Mouse (Mus musculus) limb, embryonic 14.5 days (tissue): ENCODE measurements at regions not wholly inside any gene's neighbourhood (a gene's known extent, or its start where the extent isn't known, plus 50 kb on each side); places are given as distances from the start of the nearest gene placed in this dataset.
A peak's percentile ranks its signal among the peaks of the same experiment; 100 is the strongest.

Source experiments
- ATAC-seq: fragments of 200-750 bp; cut with Nextera tagmentation; 2 replicates; pipeline ENCODE4 v1.8.0; 2017; ENCODE audit warnings: low read depth, moderate number of reproducible peaks, moderate TSS enrichment; ENCODE audit not compliant: low FRiP score
- DNase-seq: peaks from one replicate; pipeline ENCODE4 v3.0.0-alpha.2; 2015; ENCODE audit warnings: low spot score
- H3K27ac ChIP-seq: fragments of 300-500 bp; sonication (generic); replicated peaks from 2 replicates; pipeline ENCODE4 v1.5.1; 2014; ENCODE audit warnings: low read depth, mild to moderate bottlenecking, low read length, moderate library complexity, mixed read lengths
- H3K27me3 ChIP-seq: fragments of 300-500 bp; sonication (generic); 2 replicates; pipeline ENCODE4 v1.6.1; 2014; ENCODE audit warnings: low read length, mixed read lengths; ENCODE audit not compliant: control insufficient read depth, insufficient read depth
- H3K36me3 ChIP-seq: fragments of 300-500 bp; sonication (generic); 2 replicates; pipeline ENCODE4 v1.6.1; 2014; ENCODE audit warnings: mild to moderate bottlenecking, low read length, moderate library complexity, mixed read lengths; ENCODE audit not compliant: control insufficient read depth, insufficient read depth
- H3K4me1 ChIP-seq: fragments of 300-500 bp; sonication (generic); 2 replicates; pipeline ENCODE4 v1.6.1; 2014; ENCODE audit warnings: antibody characterized with exemption, low read length, mixed read lengths; ENCODE audit not compliant: control insufficient read depth, insufficient read depth
- H3K4me2 ChIP-seq: fragments of 300-500 bp; sonication (generic); replicated peaks from 2 replicates; pipeline ENCODE4 v1.6.1; 2014; ENCODE audit warnings: low read depth, mild to moderate bottlenecking, low read length, moderate library complexity; ENCODE audit not compliant: severe bottlenecking
- H3K4me3 ChIP-seq: fragments of 300-500 bp; sonication (generic); replicated peaks from 2 replicates; pipeline ENCODE4 v1.5.1; 2014; ENCODE audit warnings: low read length
- H3K9ac ChIP-seq: fragments of 300-500 bp; sonication (generic); 2 replicates; pipeline ENCODE4 v1.6.1; 2014; ENCODE audit warnings: mild to moderate bottlenecking, low read depth, low read length, moderate library complexity; ENCODE audit not compliant: severe bottlenecking
- H3K9me3 ChIP-seq: fragments of 300-500 bp; sonication (generic); 2 replicates; pipeline ENCODE4 v1.6.1; 2016; ENCODE audit warnings: low read length; ENCODE audit not compliant: control insufficient read depth
- POLR2A ChIP-seq: fragments of 200-500 bp; IDR thresholded peaks from 2 replicates; pipeline ENCODE4 v1.8.0; 2012; ENCODE audit warnings: inconsistent platforms, mild to moderate bottlenecking, moderate library complexity, borderline replicate concordance; ENCODE audit not compliant: insufficient read depth, insufficient read length; ENCODE audit errors: extremely low read depth
- WGBS: fragments of 180-500 bp; shearing (Covaris S2); extraction: QIAGEN DNeasy Blood & Tissue Kit; methylation state at CpG from one replicate; pipeline ENCODE4 v1.1.7; 2014; 5-methylcytosine and 5-hydroxymethylcytosine counted together

GRCm38 (mm10) chr8:34440771-34441170, 329.2 kb upstream of the Gm10131 start:
- Histone ChIP-seq H3K4me2 (no peak overlapping the region), H3K27ac (no peak overlapping the region), H3K4me1 (no peaks in the 10 kb centered on the region), H3K9me3 (no peaks in the 10 kb centered on the region), H3K9ac (no peak overlapping the region), H3K36me3 (no peaks in the 10 kb centered on the region), H3K4me3 (no peak overlapping the region), H3K27me3 (no peaks in the 10 kb centered on the region)
- 87% methylated on average over 4 of the region's 4 CpGs for WGBS
- ATAC-seq: no peak
- no peak for DNase-seq
- no peak for TF ChIP-seq POLR2A

GRCm38 (mm10) chr8:34438771-34439170, 327.2 kb upstream of the Gm10131 start:
- H3K36me3 ChIP-seq: no peaks in the 10 kb centered on the region
- no peak overlapping the region for H3K4me3 ChIP-seq
- H3K27me3 ChIP-seq: no peaks in the 10 kb centered on the region
- no peak for ATAC-seq
- no peak overlapping the region for H3K9ac ChIP-seq
- no peak overlapping the region for H3K27ac ChIP-seq
- no peaks in the 10 kb centered on the region for H3K4me1 ChIP-seq
- no peak overlapping the region for H3K4me2 ChIP-seq
- no peak for DNase-seq
- H3K9me3 ChIP-seq: no peaks in the 10 kb centered on the region
- TF ChIP-seq POLR2A: no peak
- WGBS: 83% methylated on average over 2 of the region's 2 CpGs

GRCm38 (mm10) chr8:34431985-34432384, 320.4 kb upstream of the Gm10131 start:
- TF ChIP-seq POLR2A: no peak
- WGBS: 93% methylated on average over 7 of the region's 7 CpGs
- Histone ChIP-seq H3K9me3 (no peaks in the 10 kb centered on the region), H3K4me2 (no peak overlapping the region), H3K4me3 (no peak overlapping the region), H3K27me3 (no peaks in the 10 kb centered on the region), H3K9ac (no peak overlapping the region), H3K4me1 (peaks cover 12% of the 10 kb centered on the region), H3K36me3 (no peaks in the 10 kb centered on the region), H3K27ac (no peak overlapping the region)
- ATAC-seq (no peak), DNase-seq (no peak)

- H3K4me2 ChIP-seq: no peak overlapping the region
- no peak for ATAC-seq
- DNase-seq: peak; percentile 66
- H3K27me3 ChIP-seq: no peaks in the 10 kb centered on the region
- peaks cover 12% of the 10 kb centered on the region for H3K4me1 ChIP-seq
- no peak for TF ChIP-seq POLR2A
- no peaks in the 10 kb centered on the region for H3K9me3 ChIP-seq
- H3K27ac ChIP-seq: no peak overlapping the region
- whole genome bisulfite sequencing: 37% methylated on average over 3 of the region's 3 CpGs
- H3K4me3 ChIP-seq: no peak overlapping the region
- H3K9ac ChIP-seq: no peak overlapping the region
- no peaks in the 10 kb centered on the region for H3K36me3 ChIP-seq
Observed at GRCm38 (mm10) chr8:34429231-34429630, 317.7 kb upstream of the Gm10131 start.

GRCm38 (mm10) chr8:34401571-34401970, 290.0 kb upstream of the Gm10131 start:
- Histone ChIP-seq H3K27ac (no peak overlapping the region), H3K9me3 (no peaks in the 10 kb centered on the region), H3K4me2 (no peak overlapping the region), H3K4me3 (no peak overlapping the region), H3K36me3 (no peaks in the 10 kb centered on the region), H3K9ac (no peak overlapping the region), H3K27me3 (no peaks in the 10 kb centered on the region), H3K4me1 (peaks cover 20% of the 10 kb centered on the region)
- WGBS: 63% methylated on average over 3 of the region's 3 CpGs
- ATAC-seq: no peak
- DNase-seq: no peak
- TF ChIP-seq POLR2A: no peak
